Mouse (Mus musculus) kidney, adult 11 months (tissue): ENCODE data around the gene Agap3.

ENCODE experiments used
- DNase-seq: peaks from one replicate; pipeline ENCODE4 v3.0.0; 2022

Agap3 gene

GRCm38 (mm10) chr5:24525360-24526189, 73.6 kb downstream of the Agap3 start:
- no peak for DNase-seq

- no peak for DNase-seq
These were observed 74.4 kb downstream of the Agap3 start for GRCm38 (mm10) chr5:24526190-24526888.

GRCm38 (mm10) chr5:24526889-24527230, 74.9 kb downstream of the Agap3 start, which contains the start of gene Gbx1:
Gene Gbx1 (minus strand): TSS chr5:24527202.
- DNase-seq, result no peak

- DNase-seq, result no peak
These were observed 75.8 kb downstream of the Agap3 start for GRCm38 (mm10) chr5:24527780-24528179.

- peak; percentile 84 for DNase-seq
These were observed 78.2 kb downstream of the Agap3 start for GRCm38 (mm10) chr5:24530042-24530689.

- no peak for DNase-seq
These were observed 81.4 kb downstream of the Agap3 start for GRCm38 (mm10) chr5:24533391-24533790.

GRCm38 (mm10) chr5:24534292-24534691, 82.3 kb downstream of the Agap3 start:
- DNase-seq, result no peak

GRCm38 (mm10) chr5:24535731-24536130, 83.8 kb downstream of the Agap3 start:
- peak; percentile 26 for DNase-seq

- DNase-seq, result no peak
These were observed 84.5 kb downstream of the Agap3 start for GRCm38 (mm10) chr5:24536511-24536910.

GRCm38 (mm10) chr5:24537618-24538017, 85.6 kb downstream of the Agap3 start:
- no peak for DNase-seq

- no peak for DNase-seq
These were observed 87.8 kb downstream of the Agap3 start for GRCm38 (mm10) chr5:24539571-24540296.

- peak; percentile 23 for DNase-seq
These were observed 88.6 kb downstream of the Agap3 start, which contains the start of gene Asb10 for GRCm38 (mm10) chr5:24540387-24541143. Gene Asb10 (minus strand): TSS chr5:24540978.

- no peak for DNase-seq
These were observed 89.2 kb downstream of the Agap3 start for GRCm38 (mm10) chr5:24541144-24541569.

- DNase-seq, result no peak
These were observed 90.7 kb downstream of the Agap3 start for GRCm38 (mm10) chr5:24542643-24543042.

GRCm38 (mm10) chr5:24550598-24551316, 98.8 kb downstream of the Agap3 start:
- peak; percentile 7 for DNase-seq

GRCm38 (mm10) chr5:24551317-24551688, 99.3 kb downstream of the Agap3 start:
- DNase-seq, result no peak
